Mouse (Mus musculus) c-Kit-positive CD71-positive TER-119-negative erythroid progenitor cells, embryonic 14.5 days (primary cell): Measurements from ENCODE around the gene Rhoh.
A peak's percentile ranks its signal among the peaks of the same experiment; 100 is the strongest.

Experiments used
- DNase-seq: peaks from one replicate; pipeline ENCODE4 v3.0.0-alpha.2; 2013; ENCODE audit warnings: low read depth

Rhoh gene

DNA sequence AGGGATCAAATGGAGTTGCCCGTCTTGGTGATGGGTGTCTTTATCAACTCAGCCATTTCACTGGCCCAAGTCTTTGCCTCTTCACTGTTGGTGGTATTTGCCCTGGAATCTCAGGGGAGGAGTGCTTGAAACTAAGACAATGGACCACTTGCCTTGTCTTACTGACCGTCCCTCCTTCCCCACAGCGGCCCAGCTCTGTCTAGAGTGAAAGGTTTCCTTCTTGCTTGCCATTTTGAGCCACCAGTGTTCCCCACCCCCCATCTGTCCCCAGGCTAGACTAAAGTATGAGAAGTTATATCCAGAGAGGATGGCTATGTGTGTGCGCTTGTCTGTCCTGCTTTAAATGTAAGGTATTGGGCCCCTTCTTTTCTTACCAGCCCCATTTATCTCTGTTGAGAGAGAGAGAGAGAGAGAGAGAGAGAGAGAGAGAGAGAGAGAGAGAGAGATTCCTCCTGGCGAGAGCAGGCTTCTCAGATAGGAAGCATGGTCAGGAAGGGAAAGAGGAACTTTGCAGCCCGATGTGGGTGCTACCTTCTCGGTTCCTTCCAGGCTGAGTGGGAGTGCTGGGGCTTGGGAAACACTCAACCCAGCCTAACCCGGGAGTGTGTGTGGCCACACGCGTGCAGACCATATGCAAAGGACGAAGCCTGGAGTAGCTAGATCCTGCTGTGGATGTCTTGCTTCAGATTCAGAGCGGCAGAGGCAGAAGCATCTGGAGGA, 572 bp upstream of the Rhoh start:
- DNase-seq = no peak

DNA sequence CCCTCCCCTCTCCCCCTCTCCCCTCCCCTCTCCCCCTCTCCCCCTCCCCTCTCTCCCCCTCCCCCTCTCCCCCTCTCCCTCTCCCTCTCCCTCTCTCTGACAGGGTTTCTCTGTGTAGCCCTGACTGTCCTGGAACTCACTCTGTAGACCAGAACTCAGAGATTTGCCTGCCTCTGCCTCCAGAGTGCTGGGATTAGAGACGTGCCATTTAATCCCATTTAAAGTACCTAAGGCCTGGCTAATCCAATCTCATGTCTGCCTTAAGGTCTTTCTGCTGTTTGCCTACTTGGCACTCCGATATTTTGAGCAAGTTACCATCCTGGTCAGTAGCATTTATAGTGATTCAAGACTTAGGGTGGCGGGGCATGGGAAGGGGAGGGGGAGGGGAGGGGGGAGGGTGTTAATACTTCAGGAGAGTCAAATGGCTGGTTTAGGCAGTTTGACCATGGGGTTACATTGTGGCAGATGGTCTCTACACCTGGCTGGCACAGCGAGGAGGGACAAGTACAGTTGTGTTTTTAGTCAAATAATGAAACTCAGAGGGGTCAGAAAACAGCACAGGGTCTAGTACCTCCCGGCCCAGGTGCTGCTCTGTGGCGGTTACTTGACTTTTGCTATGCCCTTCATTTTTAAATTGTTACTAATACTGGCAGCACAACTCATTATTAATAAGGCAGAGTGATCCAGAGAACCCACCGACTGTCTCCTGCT, 1.4 kb downstream of the Rhoh start:
- no peak for DNase-seq

DNA sequence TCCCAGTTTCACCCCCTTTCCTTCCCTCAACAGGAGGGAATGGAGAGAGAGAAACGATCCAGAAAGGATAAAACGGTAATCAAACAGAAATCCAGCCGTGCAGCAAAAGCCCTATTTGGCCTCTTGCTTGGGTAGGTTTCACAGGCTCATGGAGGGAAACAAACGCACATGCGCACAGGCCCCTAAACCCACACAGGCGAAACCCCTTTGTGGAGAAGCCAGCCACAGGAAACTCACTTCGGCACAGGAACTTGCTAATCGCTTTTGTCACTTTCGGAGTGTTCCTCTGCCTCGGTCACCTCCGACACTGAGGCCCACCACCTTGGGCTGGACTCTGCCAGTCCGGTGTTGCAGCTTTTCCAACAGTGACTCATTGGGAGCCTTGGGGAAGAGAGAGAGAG, 2.3 kb downstream of the Rhoh start:
- peak; percentile 33 for DNase-seq

DNA sequence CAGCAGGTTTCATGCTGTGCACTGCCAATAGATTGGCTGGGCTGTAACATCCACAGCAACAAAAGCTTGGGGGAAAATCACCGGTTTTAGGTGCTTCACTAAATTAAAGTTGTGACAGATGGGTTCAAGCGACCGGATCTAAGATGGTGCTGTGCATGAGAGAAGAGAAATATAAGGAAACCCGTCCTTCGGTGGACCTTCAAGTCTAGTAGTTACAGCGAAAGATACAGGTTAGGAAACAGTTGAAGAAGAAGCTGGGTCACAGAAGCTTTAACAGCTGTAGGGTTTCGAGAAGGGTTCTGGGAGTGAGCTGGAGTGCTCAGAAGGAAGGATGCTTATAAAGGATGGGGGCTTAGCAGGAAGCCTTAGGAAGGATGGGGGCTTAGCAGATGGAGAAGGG, 3.5 kb downstream of the Rhoh start:
- no peak for DNase-seq

DNA sequence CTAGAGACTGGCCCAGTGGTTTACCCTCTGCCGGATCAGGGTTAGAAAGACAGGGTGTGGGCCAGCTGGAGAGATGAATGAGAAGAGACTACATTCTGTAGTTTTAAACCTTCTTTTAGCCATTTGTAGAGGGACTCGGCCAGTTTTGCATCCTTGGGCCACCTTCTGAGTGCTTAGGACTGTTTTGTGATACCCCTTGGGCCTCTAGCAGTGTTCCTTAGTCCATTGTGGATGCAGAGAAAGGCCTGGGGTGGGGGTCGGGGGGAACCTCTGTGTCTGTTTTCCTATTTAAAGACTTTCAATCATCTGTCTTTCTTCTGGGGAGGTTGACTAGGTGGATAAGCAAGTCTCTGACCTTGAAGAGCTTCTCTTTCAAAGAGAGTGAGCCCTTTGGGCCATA, 3.9 kb downstream of the Rhoh start:
- no peak for DNase-seq

DNA sequence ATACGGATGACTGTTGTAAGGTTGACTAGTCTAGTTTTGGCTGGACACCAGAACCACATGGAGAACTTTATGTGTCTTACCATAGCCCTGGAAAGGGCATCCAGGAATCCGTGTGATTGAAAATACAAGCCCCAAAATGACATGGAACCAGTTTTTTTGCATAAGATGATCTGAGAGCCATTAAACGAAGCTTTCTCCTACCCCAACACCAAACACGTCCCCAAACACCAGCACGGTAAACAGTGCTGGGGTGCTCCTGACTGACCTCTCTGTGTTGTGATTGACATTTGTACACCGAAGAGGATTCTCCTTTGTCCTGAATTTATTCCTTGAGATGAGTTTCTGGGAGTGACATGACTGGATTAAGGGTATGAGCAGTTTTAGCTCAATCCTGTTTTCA, 5.6 kb downstream of the Rhoh start:
- no peak for DNase-seq

DNA sequence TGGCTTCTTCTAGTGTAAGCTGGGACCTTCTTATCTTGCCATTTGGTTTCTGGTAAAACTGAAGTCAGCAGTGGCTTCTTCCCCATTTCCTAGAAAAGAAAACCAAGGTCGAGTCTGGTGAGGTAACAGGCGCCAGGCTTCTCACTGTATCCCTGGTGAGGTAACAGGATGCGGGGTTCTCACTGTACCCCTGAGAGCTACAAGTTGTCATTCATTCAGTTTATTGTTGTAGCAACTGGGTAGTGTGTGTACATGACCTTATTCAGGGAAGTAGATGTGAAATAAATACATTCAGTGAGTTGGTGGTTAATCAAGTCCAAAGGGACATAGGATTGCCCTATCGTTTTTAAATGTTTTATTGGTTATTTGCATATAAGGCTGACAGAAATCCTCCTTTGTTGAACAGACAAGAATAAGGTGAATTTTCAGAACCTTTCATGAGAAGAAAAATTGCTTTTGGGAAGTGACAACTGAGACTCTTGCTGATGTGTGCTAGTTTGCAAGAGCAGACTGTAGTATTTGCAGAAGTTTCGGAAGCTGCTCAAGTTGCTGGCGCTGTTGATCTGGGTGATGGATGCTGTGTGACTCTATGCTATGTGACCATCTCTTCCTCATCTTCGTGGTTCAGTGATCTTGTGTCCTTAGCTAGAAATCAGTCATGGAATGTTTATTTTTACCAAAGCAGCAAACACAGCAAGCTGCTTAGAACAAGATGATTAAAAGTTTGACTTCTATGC, 6.5 kb downstream of the Rhoh start:
- DNase-seq = no peak

DNA sequence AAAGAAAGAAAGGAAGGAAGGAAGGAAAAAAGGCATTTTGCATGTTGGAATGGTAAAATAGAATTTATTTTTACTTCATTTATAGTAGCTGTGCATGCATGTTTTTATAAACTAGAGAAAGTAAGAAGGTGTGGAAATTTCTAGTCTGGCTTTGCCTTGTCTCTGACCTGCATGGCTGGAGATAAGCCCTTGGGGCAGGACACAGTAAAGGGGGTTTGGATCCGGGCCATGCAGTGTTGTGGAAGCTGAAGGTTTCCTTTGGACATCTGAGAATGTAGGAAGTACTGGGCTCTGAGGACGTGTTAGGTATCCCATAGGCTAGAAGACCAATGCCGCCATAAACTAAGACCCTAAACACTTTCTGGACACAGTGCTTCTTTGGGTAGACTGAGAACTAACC, 7.4 kb downstream of the Rhoh start:
- no peak for DNase-seq

DNA sequence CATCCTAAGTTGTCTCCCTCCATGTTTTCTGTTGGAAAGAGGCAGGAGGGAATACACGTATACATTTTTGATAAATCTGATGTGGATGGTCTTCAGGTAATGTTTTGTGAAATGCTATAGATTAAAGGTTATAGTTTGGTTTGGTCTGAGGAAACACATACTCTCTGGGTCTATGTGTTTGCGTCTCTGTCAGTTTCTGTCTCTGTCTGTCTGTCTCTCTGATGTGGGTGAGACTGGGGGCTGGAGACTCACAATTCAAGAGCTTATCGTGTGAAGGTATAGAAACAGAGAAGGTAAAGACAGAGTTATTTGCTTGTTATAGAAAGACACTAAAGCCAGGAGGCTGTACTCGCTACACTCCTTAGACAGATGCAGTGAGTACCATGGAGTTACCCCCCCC, 8.6 kb downstream of the Rhoh start:
- no peak for DNase-seq

DNA sequence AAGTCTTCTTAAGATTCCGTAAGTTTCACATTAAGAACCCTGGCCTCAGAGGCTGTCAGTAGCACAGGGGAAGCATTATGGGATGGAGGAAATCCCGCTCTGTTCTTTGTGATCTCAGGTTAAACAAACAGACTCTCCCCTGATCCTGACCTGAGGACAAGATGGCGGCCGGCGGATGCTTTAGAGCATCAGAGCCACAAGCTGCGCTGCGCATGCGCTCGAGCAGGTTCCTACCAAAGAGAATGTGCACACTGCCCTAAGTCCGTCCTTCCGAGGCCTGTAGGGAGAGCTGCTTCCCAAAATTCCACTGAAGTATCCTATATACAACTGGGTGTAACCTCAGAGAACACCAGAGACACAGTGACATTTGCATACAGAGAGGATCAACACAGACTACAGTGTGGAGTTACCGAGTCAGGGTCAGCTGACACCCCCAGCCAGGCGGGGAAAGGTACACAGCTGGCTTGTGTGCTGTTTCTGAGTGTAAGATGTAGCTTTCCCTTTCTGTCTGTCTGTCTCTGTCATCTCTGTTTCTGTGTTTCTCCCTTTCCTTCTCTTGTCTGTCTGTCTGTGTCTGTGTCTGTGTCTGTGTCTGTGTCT, 10.4 kb downstream of the Rhoh start:
- no peak for DNase-seq

DNA sequence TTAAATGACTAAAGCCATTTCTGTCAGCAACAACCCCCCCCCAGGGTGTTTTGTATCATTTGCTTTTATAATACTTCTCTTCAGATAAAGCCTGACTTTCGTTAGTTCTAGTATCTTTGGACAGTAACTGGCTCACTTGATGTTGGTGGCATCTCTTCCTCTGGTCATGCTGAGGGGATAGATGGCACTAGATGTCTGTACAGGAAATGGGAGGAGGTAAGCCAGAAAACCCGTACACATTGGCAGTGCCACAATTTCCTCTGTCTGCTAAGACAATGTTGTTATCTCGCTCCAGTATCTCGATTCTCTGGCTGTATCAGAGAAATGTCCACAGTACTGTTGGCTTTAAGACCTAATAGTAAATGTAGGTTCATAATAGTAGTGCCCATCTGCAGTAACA, 12.2 kb downstream of the Rhoh start:
- DNase-seq = no peak

DNA sequence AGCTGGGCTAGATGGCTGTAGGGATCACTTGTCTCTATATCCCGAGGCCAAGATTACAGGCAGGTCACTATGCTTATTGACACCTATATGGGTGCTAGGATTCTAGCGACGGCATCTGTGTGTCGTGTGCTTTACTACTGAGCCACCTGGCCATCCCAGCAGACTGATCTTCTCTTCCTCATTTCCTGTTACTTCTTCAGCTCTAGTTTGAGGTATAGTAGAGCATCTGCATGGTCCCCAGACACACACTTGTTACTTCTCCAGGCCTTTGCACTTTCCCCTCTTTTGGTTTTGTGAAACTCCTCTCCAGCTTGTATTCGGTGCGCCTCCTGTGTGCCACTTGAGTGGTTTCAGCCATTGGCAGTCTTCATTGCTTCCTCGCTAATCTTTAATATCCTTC, 14.3 kb downstream of the Rhoh start:
- DNase-seq = no peak

DNA sequence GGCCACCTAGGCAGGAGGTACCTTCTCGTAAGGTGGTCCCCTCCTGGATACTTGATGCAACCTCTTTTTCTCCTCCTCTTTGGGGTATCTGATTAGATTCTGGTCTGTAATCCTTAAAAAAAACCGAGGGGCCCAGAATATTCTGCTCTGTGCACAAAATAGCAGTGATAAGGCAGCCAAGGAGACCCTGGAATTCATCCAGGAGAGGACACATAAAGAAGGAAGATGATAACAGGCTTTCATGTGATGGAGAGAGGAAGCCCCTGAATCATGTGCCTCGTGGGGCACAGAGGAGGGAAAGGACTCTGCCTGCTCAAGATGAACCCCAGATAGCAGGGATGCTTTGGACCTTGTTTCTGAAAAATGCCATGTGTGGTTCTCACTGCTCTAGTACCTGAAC, 17.4 kb downstream of the Rhoh start:
- DNase-seq = no peak

DNA sequence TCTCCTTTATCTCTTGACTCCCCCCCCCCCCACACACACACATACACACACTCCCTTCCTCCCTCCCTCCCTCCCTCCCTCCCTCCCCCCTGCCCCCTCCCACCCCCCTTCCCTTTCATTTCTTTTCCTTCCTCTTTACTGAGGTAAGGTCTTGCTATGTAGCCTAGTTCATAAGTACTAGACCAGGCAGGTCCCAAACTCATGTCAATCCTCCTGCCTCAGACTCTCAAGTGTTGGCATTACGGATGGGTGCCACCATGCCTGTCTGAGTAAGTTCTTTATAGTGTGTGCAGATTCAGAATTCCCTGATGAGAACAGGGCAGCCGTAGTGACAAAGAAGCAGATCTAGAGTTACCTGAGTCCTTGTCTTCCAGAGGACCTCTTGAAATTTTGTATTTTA, 20.2 kb downstream of the Rhoh start:
- no peak for DNase-seq

DNA sequence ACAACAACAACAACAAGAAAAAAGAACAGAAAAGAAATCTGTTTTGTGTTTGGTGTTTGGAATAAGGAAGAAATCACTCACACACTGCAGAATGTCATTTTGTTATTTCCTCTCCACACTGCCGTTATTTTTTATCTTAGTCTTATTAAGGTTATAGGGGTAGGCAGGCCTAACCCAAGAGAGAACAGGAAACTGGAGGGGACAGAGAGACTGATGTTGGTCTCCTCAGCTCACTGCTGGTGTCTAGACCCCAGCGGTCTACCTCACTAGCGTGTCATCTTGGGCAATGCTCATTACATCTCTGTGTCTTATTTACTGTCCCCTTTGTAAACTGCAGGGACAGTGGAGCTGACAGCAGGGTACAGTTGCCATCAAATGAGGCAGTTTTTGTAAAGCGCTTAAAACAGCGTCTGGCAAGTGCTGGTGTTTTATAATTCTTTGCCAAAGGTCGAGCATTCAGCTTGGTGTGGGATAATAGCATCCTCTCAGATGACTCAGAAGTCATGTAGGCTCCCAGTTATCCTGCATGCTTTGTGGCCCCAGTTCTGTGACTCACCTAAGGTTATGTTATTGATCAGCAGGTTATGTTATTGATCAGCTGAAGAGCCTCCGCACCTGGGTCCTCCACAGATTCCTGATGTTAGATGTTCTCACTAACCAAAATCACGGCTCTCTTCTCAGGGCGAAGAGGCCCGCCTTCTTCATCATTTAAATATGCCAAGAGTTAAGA, 21.6 kb downstream of the Rhoh start:
- no peak for DNase-seq

DNA sequence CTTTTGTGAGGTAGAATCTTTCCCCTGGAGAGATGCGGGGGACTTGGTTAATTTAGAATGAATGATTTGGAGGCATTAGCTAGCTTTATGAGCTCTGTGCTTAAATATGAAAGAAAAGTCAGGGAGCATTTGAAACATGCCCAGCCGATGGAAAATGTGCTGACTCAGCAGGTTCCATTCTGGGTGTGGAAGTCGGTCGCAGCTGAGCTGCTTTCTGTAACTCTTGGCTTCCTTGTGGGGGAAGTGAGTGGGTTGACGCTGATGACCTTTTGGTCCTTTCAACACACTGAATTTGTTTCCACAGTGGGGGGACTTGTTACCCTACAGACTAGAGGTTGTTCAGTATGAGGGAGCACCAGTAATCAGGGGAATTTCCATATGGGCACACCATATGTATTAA, 22.3 kb downstream of the Rhoh start:
- no peak for DNase-seq

DNA sequence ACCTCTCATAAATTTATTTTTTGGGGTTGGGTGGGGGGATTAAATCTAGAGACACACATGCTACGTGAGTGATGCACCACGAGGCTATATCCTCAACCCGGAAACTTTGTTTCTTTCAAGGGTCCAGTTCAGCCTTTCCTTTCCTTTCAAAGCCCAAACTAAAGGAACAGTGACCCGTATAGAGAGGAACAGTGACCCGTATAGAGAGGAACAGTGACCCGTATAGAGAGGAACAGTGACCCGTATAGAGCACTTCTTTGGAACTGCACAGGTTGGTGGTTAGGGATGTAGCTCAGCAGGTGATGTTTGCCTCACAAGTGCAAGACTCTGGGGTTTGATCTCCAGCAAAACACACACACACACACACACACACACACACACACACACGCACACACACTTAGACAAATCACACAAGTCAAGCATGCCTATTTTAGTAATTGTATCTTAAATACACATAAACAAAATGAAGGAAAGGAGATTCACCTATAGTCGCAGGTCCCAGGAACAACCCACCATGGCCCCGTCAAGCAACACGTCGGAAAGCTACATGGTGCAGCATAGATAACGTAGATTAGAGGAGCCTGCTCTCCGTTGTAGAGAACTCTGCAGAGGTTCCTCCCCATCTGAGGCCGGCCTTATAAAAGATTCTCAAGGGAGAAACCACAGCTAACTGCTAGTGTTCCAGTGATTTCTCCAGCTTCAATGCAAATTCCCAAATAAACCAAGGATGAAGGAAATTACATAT, 24.9 kb downstream of the Rhoh start:
- DNase-seq = no peak

DNA sequence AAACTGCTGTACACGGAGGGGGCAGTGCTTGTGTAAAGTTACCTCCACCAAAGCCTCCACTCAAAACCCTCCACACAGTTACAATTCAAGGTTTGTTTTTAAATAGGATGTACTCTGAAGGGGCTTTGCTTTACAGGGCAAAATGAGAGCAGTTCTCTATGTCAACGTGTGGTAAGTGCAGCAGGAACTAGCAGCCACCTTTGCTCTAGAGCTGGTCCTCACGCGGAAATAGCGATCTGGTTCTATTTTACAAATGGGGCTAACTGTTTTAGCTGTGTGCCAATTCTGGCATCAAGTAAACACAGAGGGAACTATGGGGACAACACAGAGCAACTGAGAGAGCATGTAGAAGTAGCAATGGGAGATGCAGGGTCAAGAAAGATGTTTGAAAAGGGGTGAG, 27.1 kb downstream of the Rhoh start:
- DNase-seq = no peak

DNA sequence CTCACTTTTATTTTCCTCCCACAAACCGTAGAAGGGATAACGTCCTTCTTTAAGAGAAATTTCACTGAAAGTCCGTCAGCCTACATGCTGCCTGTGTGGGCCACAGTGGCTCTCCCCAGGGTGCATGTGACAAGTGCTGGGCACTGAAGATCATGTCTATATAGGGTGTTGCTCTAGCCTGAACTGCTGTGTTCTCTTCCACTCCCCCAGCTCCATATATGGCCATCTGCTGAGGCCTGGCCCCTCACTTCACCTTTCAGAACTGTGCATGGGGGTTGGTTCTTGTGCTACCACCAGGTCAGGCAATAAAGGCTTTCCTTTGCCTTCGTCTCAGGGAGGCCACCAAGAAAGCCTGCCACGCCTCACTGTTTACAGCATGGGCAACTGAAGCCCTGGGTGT, 28.0 kb downstream of the Rhoh start:
- no peak for DNase-seq

DNA sequence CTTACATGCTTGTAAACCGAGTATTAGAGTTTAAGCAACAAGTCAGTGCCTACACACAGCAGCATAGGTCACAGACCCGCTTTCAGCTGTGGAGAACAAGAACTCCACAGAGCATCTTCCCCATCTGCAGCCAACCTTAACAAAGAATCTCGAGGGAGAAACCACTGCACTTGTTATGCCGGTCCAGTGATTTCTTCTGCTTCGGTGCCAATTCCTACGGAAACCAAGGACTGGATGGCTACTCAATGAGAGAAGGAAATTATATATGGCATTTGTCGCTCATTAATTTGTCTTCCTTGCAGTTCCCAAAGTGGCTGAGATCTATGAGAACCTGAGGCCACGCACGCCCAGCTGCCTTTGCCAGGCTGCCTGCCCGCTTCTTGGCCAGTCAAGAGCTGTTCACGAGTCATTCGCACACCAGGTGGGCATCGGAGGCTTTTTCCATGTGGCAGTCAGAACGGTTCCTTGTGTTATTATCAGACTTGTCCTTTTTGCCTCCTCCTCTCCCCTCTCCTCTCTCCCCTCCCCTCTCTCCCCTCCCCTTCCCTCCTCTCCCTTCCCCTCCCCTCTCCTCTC, 30.3 kb downstream of the Rhoh start:
- no peak for DNase-seq

DNA sequence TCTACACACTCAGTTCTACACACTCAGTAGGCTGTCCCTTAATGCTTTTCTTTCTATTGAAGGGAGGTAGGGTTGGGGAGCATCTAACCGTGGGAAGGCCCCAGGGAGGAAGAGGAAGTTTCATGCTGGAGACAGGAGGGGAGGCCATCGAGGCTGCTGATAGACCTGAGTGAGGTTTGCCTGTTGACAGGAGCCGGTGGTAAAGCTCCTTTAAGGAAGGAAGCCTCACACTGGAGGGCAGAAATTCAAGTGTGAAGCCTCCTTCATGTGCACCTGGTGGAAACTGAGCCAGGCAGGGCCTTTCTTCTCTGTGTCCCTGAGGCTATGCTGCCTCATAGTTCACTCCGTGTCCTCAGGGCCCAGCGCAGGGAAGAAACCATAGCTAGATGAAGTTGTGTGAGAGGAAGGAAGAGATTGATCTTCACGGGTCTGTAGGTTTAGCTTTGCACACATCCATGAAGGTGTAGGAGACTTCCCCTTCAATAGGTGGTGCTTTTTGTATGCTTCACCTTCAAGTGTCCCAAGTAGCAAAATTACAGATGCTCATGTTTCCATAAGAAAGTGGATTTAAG, 34.2 kb downstream of the Rhoh start:
- DNase-seq = no peak
